Mouse (Mus musculus) midbrain, embryonic 12.5 days (tissue): ENCODE measurements around the gene Tet3. TPM values are rescaled to one million over a fixed set of nuclear protein-coding genes. Genes with fewer than 3 reads are reported as not detected.
"Not testable (repeated sequence)": the region's sequence is repeated elsewhere in the genome, so short reads cannot be mapped to it uniquely, and the experiment has no call there.

ENCODE experiments used
- ATAC-seq: fragments of 200-750 bp; cut with Nextera tagmentation; 2 replicates; pipeline ENCODE4 v1.8.0; 2017; ENCODE audit warnings: low read depth, moderate TSS enrichment, moderate library complexity; ENCODE audit not compliant: low FRiP score
- H3K27ac ChIP-seq: fragments of 300-500 bp; sonication (generic); replicated peaks from 2 replicates; pipeline ENCODE4 v1.5.1; 2016; ENCODE audit warnings: mild to moderate bottlenecking
- H3K27me3 ChIP-seq: fragments of 300-500 bp; sonication (generic); 2 replicates; pipeline ENCODE4 v1.6.1; 2016; ENCODE audit warnings: mild to moderate bottlenecking
- H3K36me3 ChIP-seq: fragments of 300-500 bp; sonication (generic); 2 replicates; pipeline ENCODE4 v1.6.1; 2016
- H3K4me1 ChIP-seq: fragments of 300-500 bp; sonication (generic); 2 replicates; pipeline ENCODE4 v1.6.1; 2016
- H3K4me2 ChIP-seq: fragments of 300-500 bp; sonication (generic); replicated peaks from 2 replicates; pipeline ENCODE4 v1.6.1; 2016; ENCODE audit warnings: mild to moderate bottlenecking, moderate library complexity
- H3K4me3 ChIP-seq: fragments of 300-500 bp; sonication (generic); 2 replicates; pipeline ENCODE4 v1.5.1; 2016; ENCODE audit warnings: mild to moderate bottlenecking
- H3K9ac ChIP-seq: fragments of 300-500 bp; sonication (generic); replicated peaks from 2 replicates; pipeline ENCODE4 v1.6.1; 2016; ENCODE audit warnings: mild to moderate bottlenecking, moderate library complexity
- H3K9me3 ChIP-seq: fragments of 300-500 bp; sonication (generic); 2 replicates; pipeline ENCODE4 v1.6.1; 2016; ENCODE audit warnings: mild to moderate bottlenecking
- WGBS: fragments of 180-500 bp; shearing (Covaris S2); methylation state at CpG from one replicate; pipeline ENCODE4 v1.1.7; 2016; 5-methylcytosine and 5-hydroxymethylcytosine counted together
- polyA plus RNA-seq: library from polyadenylated mRNA; unstranded; fragments of >200 nt; fragmentation: Nextera tagmentation; extraction: Ambion mirVana; gene quantifications from 2 replicates; pipeline ENCODE4 v1.2.1, GENCODE M21; 2016

The Tet3 gene
- polyA plus RNA-seq, 1 experiment from 2014 or later: 65.0 TPM

GRCm38 (mm10) chr6:83351490-83352160, 107.3 kb downstream of the Tet3 start:
- Histone ChIP-seq H3K27me3 (no peaks in the 10 kb centered on the region), H3K27ac (no peak overlapping the region), H3K4me2 (no peak overlapping the region), H3K4me3 (no peak overlapping the region), H3K36me3 (peaks cover 21% of the 10 kb centered on the region), H3K9me3 (no peaks in the 10 kb centered on the region), H3K4me1 (peaks cover 17% of the 10 kb centered on the region), H3K9ac (no peak overlapping the region; the same call in 1 of the 2 replicates)
- no peak for ATAC-seq
- 84% methylated on average over 7 of the region's 7 CpGs for WGBS

GRCm38 (mm10) chr6:83350851-83351405, 108.0 kb downstream of the Tet3 start:
- Histone ChIP-seq H3K27me3 (no peaks in the 10 kb centered on the region), H3K4me3 (no peak overlapping the region), H3K9me3 (no peaks in the 10 kb centered on the region), H3K9ac (no peak overlapping the region), H3K4me2 (no peak overlapping the region), H3K27ac (no peak overlapping the region), H3K4me1 (peaks cover 16% of the 10 kb centered on the region), H3K36me3 (peaks cover 21% of the 10 kb centered on the region)
- no peak for ATAC-seq
- WGBS: 92% methylated on average over 16 of the region's 16 CpGs

GRCm38 (mm10) chr6:83350172-83350571, 108.7 kb downstream of the Tet3 start:
- Histone ChIP-seq H3K4me1 (peaks cover 16% of the 10 kb centered on the region), H3K9me3 (no peaks in the 10 kb centered on the region), H3K27me3 (no peaks in the 10 kb centered on the region), H3K4me2 (peak overlapping the region; percentile 87), H3K4me3 (peak overlapping the region; percentile 92), H3K9ac (peak overlapping the region; percentile 93), H3K27ac (no peak overlapping the region), H3K36me3 (peaks cover 19% of the 10 kb centered on the region)
- ATAC-seq: no peak
- whole genome bisulfite sequencing: 87% methylated on average over 7 of the region's 7 CpGs

- H3K4me3 ChIP-seq: peak overlapping the region; percentile 92
- H3K9me3 ChIP-seq: no peaks in the 10 kb centered on the region
- ATAC-seq: peak; percentile 96
- no peaks in the 10 kb centered on the region for H3K27me3 ChIP-seq
- H3K4me2 ChIP-seq: peak overlapping the region; percentile 87
- no peak overlapping the region; the same call in 1 of the 2 replicates for H3K27ac ChIP-seq
- peak overlapping the region; percentile 93 for H3K9ac ChIP-seq
- peaks cover 11% of the 10 kb centered on the region for H3K36me3 ChIP-seq
- H3K4me1 ChIP-seq: peaks cover 16% of the 10 kb centered on the region
- 0% methylated on average over 53 of the region's 53 CpGs for WGBS
These were observed 109.5 kb downstream of the Tet3 start for GRCm38 (mm10) chr6:83349274-83349958.

- Histone ChIP-seq H3K4me2 (peak within 1 kb of the TSS; percentile 87), H3K9ac (peak within 1 kb of the TSS; percentile 93), H3K9me3 (no peaks in the 10 kb centered on the region), H3K27ac (no peak within 1 kb of the TSS; the same call in 1 of the 2 replicates), H3K27me3 (no peaks in the 10 kb centered on the region), H3K36me3 (peaks cover 9% of the 10 kb centered on the region), H3K4me3 (peak within 1 kb of the TSS; percentile 92), H3K4me1 (peaks cover 16% of the 10 kb centered on the region)
- WGBS: 33% methylated on average over 6 of the region's 6 CpGs
- peak; percentile 42; the same call in 1 of the 2 replicates for ATAC-seq
These were observed 110.0 kb downstream of the Tet3 start, which contains the start of gene Bola3 for GRCm38 (mm10) chr6:83348873-83349272. Gene Bola3 (plus strand): TSS chr6:83349147.

GRCm38 (mm10) chr6:83347916-83348315, 111.0 kb downstream of the Tet3 start:
- H3K4me3 ChIP-seq: no peak overlapping the region
- no peaks in the 10 kb centered on the region for H3K9me3 ChIP-seq
- no peak overlapping the region for H3K9ac ChIP-seq
- H3K4me2 ChIP-seq: no peak overlapping the region
- no peak for ATAC-seq
- 86% methylated on average over 3 of the region's 3 CpGs for WGBS
- peaks cover 16% of the 10 kb centered on the region for H3K4me1 ChIP-seq
- H3K27ac ChIP-seq: no peak overlapping the region
- H3K27me3 ChIP-seq: no peaks in the 10 kb centered on the region
- peaks cover 4% of the 10 kb centered on the region for H3K36me3 ChIP-seq

- H3K4me2 ChIP-seq, ATAC-seq, H3K27ac ChIP-seq, H3K9me3 ChIP-seq, H3K27me3 ChIP-seq, H3K4me3 ChIP-seq, H3K9ac ChIP-seq: not testable (repeated sequence)
- WGBS: 95% methylated on average over 8 of the region's 8 CpGs
- peaks cover 25% of the 10 kb centered on the region for H3K36me3 ChIP-seq
- H3K4me1 ChIP-seq: peaks cover 11% of the 10 kb centered on the region
These were observed 113.6 kb downstream of the Tet3 start for GRCm38 (mm10) chr6:83345285-83345684.

GRCm38 (mm10) chr6:83342957-83343356, 115.9 kb downstream of the Tet3 start:
- ATAC-seq: no peak
- no peak overlapping the region for H3K4me2 ChIP-seq
- WGBS: 90% methylated on average over 2 of the region's 2 CpGs
- H3K9me3 ChIP-seq: no peaks in the 10 kb centered on the region
- H3K4me3 ChIP-seq: no peak overlapping the region
- H3K27me3 ChIP-seq: no peaks in the 10 kb centered on the region
- no peak overlapping the region for H3K9ac ChIP-seq
- H3K4me1 ChIP-seq: no peaks in the 10 kb centered on the region
- H3K27ac ChIP-seq: no peak overlapping the region
- peaks cover 47% of the 10 kb centered on the region for H3K36me3 ChIP-seq

- Histone ChIP-seq H3K4me2 (no peak overlapping the region), H3K4me1 (no peaks in the 10 kb centered on the region), H3K4me3 (no peak overlapping the region), H3K9me3 (no peaks in the 10 kb centered on the region), H3K27me3 (no peaks in the 10 kb centered on the region), H3K27ac (no peak overlapping the region), H3K36me3 (peaks cover 52% of the 10 kb centered on the region), H3K9ac (no peak overlapping the region)
- whole genome bisulfite sequencing: 88% methylated on average over 3 of the region's 3 CpGs
- no peak for ATAC-seq
These were observed 117.5 kb downstream of the Tet3 start for GRCm38 (mm10) chr6:83341387-83341786.

GRCm38 (mm10) chr6:83327591-83328190, 131.2 kb downstream of the Tet3 start:
- ATAC-seq: no peak
- Histone ChIP-seq H3K4me2 (peak overlapping the region; percentile 70; the same call in 1 of the 2 replicates), H3K27ac (no peak overlapping the region), H3K9me3 (no peaks in the 10 kb centered on the region), H3K36me3 (peaks cover 29% of the 10 kb centered on the region), H3K9ac (no peak overlapping the region), H3K4me1 (peaks cover 19% of the 10 kb centered on the region), H3K4me3 (no peak overlapping the region), H3K27me3 (no peaks in the 10 kb centered on the region)
- WGBS: 87% methylated on average over 3 of the region's 3 CpGs

GRCm38 (mm10) chr6:83326761-83327160, 132.1 kb downstream of the Tet3 start:
- Histone ChIP-seq H3K27me3 (no peaks in the 10 kb centered on the region), H3K9ac (peak overlapping the region; percentile 96), H3K4me2 (peak overlapping the region; percentile 70), H3K4me3 (peak overlapping the region; percentile 92), H3K4me1 (peaks cover 19% of the 10 kb centered on the region), H3K27ac (no peak overlapping the region), H3K9me3 (no peaks in the 10 kb centered on the region), H3K36me3 (peaks cover 21% of the 10 kb centered on the region)
- WGBS: 73% methylated on average over 6 of the region's 6 CpGs
- no peak for ATAC-seq

- H3K36me3 ChIP-seq: peaks cover 17% of the 10 kb centered on the region
- no peaks in the 10 kb centered on the region for H3K9me3 ChIP-seq
- 13% methylated on average over 6 of the region's 6 CpGs for WGBS
- no peaks in the 10 kb centered on the region for H3K27me3 ChIP-seq
- peak overlapping the region; percentile 92 for H3K27ac ChIP-seq
- H3K9ac ChIP-seq: peak overlapping the region; percentile 96
- H3K4me1 ChIP-seq: peaks cover 19% of the 10 kb centered on the region
- peak overlapping the region; percentile 70 for H3K4me2 ChIP-seq
- ATAC-seq: no peak; the same call in 1 of the 2 replicates
- peak overlapping the region; percentile 92 for H3K4me3 ChIP-seq
These were observed 132.5 kb downstream of the Tet3 start for GRCm38 (mm10) chr6:83326394-83326736.
